Mouse (Mus musculus): ENCODE results near the gene Ddx51.

DNA sequence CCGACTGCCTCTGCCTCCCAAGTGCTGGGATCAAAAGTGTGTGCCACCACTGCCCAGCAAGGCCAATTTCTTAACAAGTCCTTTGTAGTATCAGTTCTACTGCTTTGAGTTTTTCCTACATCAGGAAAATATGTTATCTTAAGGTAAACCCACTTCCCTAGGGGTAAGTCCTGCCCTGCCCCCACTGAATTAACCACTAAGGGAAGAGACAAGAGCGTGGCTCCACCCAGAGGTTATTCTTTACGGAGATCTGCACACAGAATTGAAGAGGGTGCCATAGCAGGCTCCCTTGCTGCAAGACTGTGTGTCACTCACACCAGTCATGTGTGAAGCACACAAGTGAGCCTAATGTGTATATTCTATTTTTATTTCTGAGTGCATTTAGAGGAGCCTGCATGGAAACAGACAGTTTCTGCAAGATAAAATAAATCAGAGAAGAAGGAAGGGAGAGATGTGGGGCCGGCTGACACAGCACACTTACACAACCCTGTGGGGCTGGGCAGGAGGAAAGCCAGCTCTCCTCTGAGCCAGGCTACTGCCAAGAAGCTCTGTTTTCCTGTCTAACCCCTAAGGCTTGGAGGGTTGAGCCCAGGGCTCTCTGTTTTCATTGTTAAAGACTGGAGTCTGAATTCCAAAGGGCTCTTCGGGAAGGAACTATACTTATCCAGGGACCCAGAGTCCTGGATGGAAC is 47.6 kb upstream of the Ddx51 start:
- TF ChIP-seq CTCF (IDR thresholded peaks at IDR 0.05; ENCODE audit: insufficient read depth, low read depth, low read length) (no peak), POLR2A (IDR thresholded peaks at IDR 0.05; ENCODE audit: insufficient read depth, low read depth, low read length) (no peak)

Measured in olfactory bulb, adult 2 months (tissue).